Mouse (Mus musculus) layer of hippocampus, postnatal 25 days (tissue): ENCODE results near the gene Ddx17. TPM values are rescaled to one million over a fixed set of nuclear protein-coding genes. Genes with fewer than 3 reads are reported as not detected.

Experiments
- DNase-seq, 2 experiments: peaks; one replicate each; pipeline ENCODE4 v3.0.0; 2022; ENCODE audit warnings: mixed read lengths in 2 of 2, low spot score in 1 of 2; ENCODE audit errors: extremely low spot score in 1 of 2
- total RNA-seq, 2 experiments: library from RNA; stranded (reverse); gene quantifications; 2 replicates each; pipeline ENCODE4 v1.2.3; 2021

The Ddx17 gene
- total RNA-seq, 2 experiments from 2014 or later: 275 to 348 TPM

GRCm38 (mm10) chr15:79519400-79520220, 26.9 kb downstream of the Ddx17 start:
- DNase-seq: no peak

- no peak for DNase-seq
Observed at GRCm38 (mm10) chr15:79518571-79518970, 28.0 kb downstream of the Ddx17 start.

- no peak for DNase-seq
Observed at GRCm38 (mm10) chr15:79517710-79518109, 28.8 kb downstream of the Ddx17 start.

GRCm38 (mm10) chr15:79516171-79517096, 30.1 kb downstream of the Ddx17 start, which contains the start of gene Kdelr3:
Gene Kdelr3 (plus strand): TSS chr15:79516411.
- DNase-seq: no peak

GRCm38 (mm10) chr15:79513940-79514339, 32.6 kb downstream of the Ddx17 start:
- DNase-seq: no peak

- peak; percentile 80 to 88 for DNase-seq
Observed at GRCm38 (mm10) chr15:79511553-79512320, 34.8 kb downstream of the Ddx17 start.

- DNase-seq: no peak
Observed at GRCm38 (mm10) chr15:79510425-79510824, 36.1 kb downstream of the Ddx17 start.

- DNase-seq: no peak
Observed at GRCm38 (mm10) chr15:79509998-79510397, 36.5 kb downstream of the Ddx17 start.

GRCm38 (mm10) chr15:79507055-79507828, 39.3 kb downstream of the Ddx17 start:
- DNase-seq: no peak

- no peak for DNase-seq
Observed at GRCm38 (mm10) chr15:79506460-79506859, 40.1 kb downstream of the Ddx17 start.

- DNase-seq: peak; percentile 83 to 94
Observed at GRCm38 (mm10) chr15:79505616-79506283, 40.8 kb downstream of the Ddx17 start.

GRCm38 (mm10) chr15:79504707-79505452, 41.7 kb downstream of the Ddx17 start, which contains the start of gene Kcnj4:
Gene Kcnj4 (minus strand): TSS chr15:79505241.
- no peak for DNase-seq

GRCm38 (mm10) chr15:79503438-79503837, 43.1 kb downstream of the Ddx17 start:
- no peak for DNase-seq

- peak; percentile 41 to 63 for DNase-seq
Observed at GRCm38 (mm10) chr15:79502891-79503341, 43.6 kb downstream of the Ddx17 start.

- no peak for DNase-seq
Observed at GRCm38 (mm10) chr15:79500110-79500509, 46.4 kb downstream of the Ddx17 start.

- no peak for DNase-seq
Observed at GRCm38 (mm10) chr15:79493527-79493926, 53.0 kb downstream of the Ddx17 start.

- DNase-seq: no peak
Observed at GRCm38 (mm10) chr15:79489463-79489862, 57.1 kb downstream of the Ddx17 start.

- no peak for DNase-seq
Observed at GRCm38 (mm10) chr15:79481181-79481688, 65.3 kb downstream of the Ddx17 start.
